Mouse (Mus musculus): ENCODE results near the gene Lgi2.

DNA sequence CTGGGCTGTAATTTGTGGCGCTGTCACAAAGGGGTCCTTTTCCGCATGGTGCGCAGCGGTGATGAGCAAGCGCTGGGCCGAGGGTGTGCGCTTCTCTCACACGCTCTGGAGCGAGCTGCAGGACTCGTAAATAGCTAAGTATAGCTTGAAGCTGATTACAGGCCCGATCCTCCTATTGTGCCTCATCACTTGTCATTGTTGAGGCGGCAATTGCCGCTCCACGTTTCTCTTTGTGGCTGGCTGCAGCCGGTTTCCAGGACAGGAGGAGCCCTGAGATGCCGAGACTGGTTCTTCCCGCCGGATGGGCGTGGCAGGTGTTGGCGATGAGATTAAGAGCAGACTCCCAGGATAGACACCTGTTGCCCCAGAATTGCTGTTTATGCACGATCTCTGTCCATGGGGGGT, 50.2 kb downstream of the Lgi2 start:
- TF ChIP-seq GATA1 (IDR thresholded peaks at IDR 0.05; ENCODE audit: low read length) = no peak
- no peak for TF ChIP-seq TAL1 (IDR thresholded peaks at IDR 0.05; ENCODE audit: low read length)
